Mouse (Mus musculus) forebrain, embryonic 14.5 days (tissue): Measurements from ENCODE around the gene 4921517D22Rik. TPM values are rescaled to one million over a fixed set of nuclear protein-coding genes. Genes with fewer than 3 reads are reported as not detected.

Source experiments
- polyA plus RNA-seq: library from polyadenylated mRNA; unstranded; fragments of >200 nt; fragmentation: Nextera tagmentation; extraction: Ambion mirVana; gene quantifications from 2 replicates; pipeline ENCODE4 v1.2.1, GENCODE M21; 2014

Gene 4921517D22Rik
- polyA plus RNA-seq, 1 experiment from 2014 or later, result not detected

Other genes with a start within 250 kb of the 4921517D22Rik start
- 51.8 and 69.6 TPM in 2 replicates for gene Agtpbp1, start 108.9 kb downstream of the 4921517D22Rik start, polyA plus RNA-seq
- gene Naa35, start 108.8 kb downstream of the 4921517D22Rik start, polyA plus RNA-seq, result 152 and 157 TPM in 2 replicates
- 50.1 and 57.7 TPM in 2 replicates for gene Golm1, start 18.3 kb downstream of the 4921517D22Rik start, polyA plus RNA-seq
- gene Spata31d1a, start 16.2 kb upstream of the 4921517D22Rik start, polyA plus RNA-seq, result not detected in 2 replicates
- not detected in 2 replicates for gene Spata31d1b, start 18.2 kb upstream of the 4921517D22Rik start, polyA plus RNA-seq
- not detected in 2 replicates for gene Spata31d1d, start 37.6 kb upstream of the 4921517D22Rik start, polyA plus RNA-seq
- gene 1700014D04Rik, start 52.6 kb upstream of the 4921517D22Rik start, polyA plus RNA-seq, result 0.19 TPM in 1 of 2 replicates, not detected in the other
- 178 and 191 TPM in 2 replicates for gene Isca1, start 75.7 kb upstream of the 4921517D22Rik start, polyA plus RNA-seq
- not detected in 2 replicates for gene Gm49354, start 88.1 kb upstream of the 4921517D22Rik start, polyA plus RNA-seq
- 33.5 and 43.0 TPM in 2 replicates for gene Tut7, start 129.0 kb upstream of the 4921517D22Rik start, polyA plus RNA-seq